Mouse (Mus musculus): ENCODE measurements around the gene Olfr464.
A peak's percentile ranks its signal among the peaks of the same experiment; 100 is the strongest.

Olfr464 gene

DNA sequence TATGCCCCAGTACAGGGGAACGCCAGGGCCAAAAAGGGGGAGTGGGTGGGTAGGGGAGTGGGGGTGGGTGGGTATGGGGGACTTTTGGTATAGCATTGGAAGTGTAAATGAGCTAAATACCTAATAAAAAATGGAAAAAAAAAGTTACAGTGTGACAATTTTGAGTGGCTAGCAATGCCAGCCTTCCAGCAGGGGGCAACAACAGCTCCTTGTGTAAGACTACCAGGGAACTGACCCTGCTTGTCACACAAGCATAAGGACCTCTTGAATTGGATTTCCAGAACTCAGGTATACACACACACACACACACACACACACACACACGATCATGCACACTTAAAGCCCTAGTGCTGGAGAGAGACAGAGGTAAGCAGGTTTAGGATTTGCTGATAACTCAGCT, 53.9 kb downstream of the Olfr464 start:
- peak; percentile 43 for DNase-seq (ENCODE audit: low read depth, low spot score)
